Mouse (Mus musculus) testis, adult 2 months (tissue): ENCODE data around the gene Fam107b. TPM values are rescaled to one million over a fixed set of nuclear protein-coding genes. Genes with fewer than 3 reads are reported as not detected.

Experiments
- H3K27ac ChIP-seq: fragments of 200-500 bp; 2 replicates; pipeline ENCODE4 v1.5.1; 2012; ENCODE audit warnings: low read depth, low read length; ENCODE audit not compliant: control insufficient read depth, insufficient read depth
- H3K27me3 ChIP-seq: fragments of 200-500 bp; 2 replicates; pipeline ENCODE4 v1.6.1; 2012; ENCODE audit warnings: mild to moderate bottlenecking, low read length, moderate library complexity; ENCODE audit not compliant: control insufficient read depth, insufficient read depth
- H3K36me3 ChIP-seq: fragments of 200-500 bp; 2 replicates; pipeline ENCODE4 v1.6.1; 2012; ENCODE audit warnings: mild to moderate bottlenecking, low read length; ENCODE audit not compliant: control insufficient read depth, insufficient read depth
- H3K4me1 ChIP-seq: fragments of 200-500 bp; 2 replicates; pipeline ENCODE4 v1.6.1; 2012; ENCODE audit warnings: low read length; ENCODE audit not compliant: control insufficient read depth, insufficient read depth
- H3K4me3 ChIP-seq: fragments of 200-500 bp; 2 replicates; pipeline ENCODE4 v1.5.1; 2012; ENCODE audit warnings: low read depth, mild to moderate bottlenecking, low read length, moderate library complexity, mixed read lengths; ENCODE audit not compliant: control insufficient read depth
- CTCF ChIP-seq: fragments of 200-500 bp; IDR thresholded peaks from 2 replicates; pipeline ENCODE4 v1.5.1; 2012; ENCODE audit warnings: low read depth, mild to moderate bottlenecking, inconsistent platforms, low read length, moderate library complexity; ENCODE audit not compliant: control insufficient read depth, insufficient read depth, insufficient replicate concordance
- POLR2A ChIP-seq: fragments of 200-500 bp; IDR thresholded peaks from 2 replicates; pipeline ENCODE4 v1.6.1; 2012; ENCODE audit warnings: low read depth, mild to moderate bottlenecking, inconsistent platforms, low read length, moderate library complexity; ENCODE audit not compliant: control insufficient read depth
- polyA plus RNA-seq: library from polyadenylated mRNA; depleted of rRNA; stranded (reverse); fragments of >200 nt; gene quantifications from 2 replicates; pipeline ENCODE4 v1.2.3, GENCODE M21; 2012

The Fam107b gene
- polyA plus RNA-seq, 1 experiment: 75.0 TPM

GRCm38 (mm10) chr2:3633137-3633536 lies 62.8 kb downstream of the Fam107b start:
- no peaks in the 10 kb centered on the region for H3K36me3 ChIP-seq
- no peaks in the 10 kb centered on the region for H3K27me3 ChIP-seq
- no peak for TF ChIP-seq POLR2A
- no peak for TF ChIP-seq CTCF
- no peak overlapping the region for H3K4me3 ChIP-seq
- no peaks in the 10 kb centered on the region for H3K4me1 ChIP-seq
- H3K27ac ChIP-seq: no peak overlapping the region

GRCm38 (mm10) chr2:3636771-3637170 lies 66.5 kb downstream of the Fam107b start:
- Histone ChIP-seq H3K27me3 (no peaks in the 10 kb centered on the region), H3K36me3 (no peaks in the 10 kb centered on the region), H3K27ac (no peak overlapping the region), H3K4me1 (no peaks in the 10 kb centered on the region), H3K4me3 (no peak overlapping the region)
- no peak for TF ChIP-seq CTCF
- TF ChIP-seq POLR2A: no peak

- no peaks in the 10 kb centered on the region for H3K4me1 ChIP-seq
- H3K27me3 ChIP-seq: no peaks in the 10 kb centered on the region
- TF ChIP-seq CTCF (no peak), POLR2A (no peak)
- no peaks in the 10 kb centered on the region for H3K36me3 ChIP-seq
- no peak overlapping the region for H3K27ac ChIP-seq
- H3K4me3 ChIP-seq: no peak overlapping the region
Observed at GRCm38 (mm10) chr2:3641001-3641770, 70.9 kb downstream of the Fam107b start.

GRCm38 (mm10) chr2:3642949-3643348 lies 72.7 kb downstream of the Fam107b start:
- Histone ChIP-seq H3K36me3 (no peaks in the 10 kb centered on the region), H3K27ac (no peak overlapping the region), H3K27me3 (no peaks in the 10 kb centered on the region), H3K4me1 (no peaks in the 10 kb centered on the region), H3K4me3 (no peak overlapping the region)
- TF ChIP-seq CTCF: no peak
- no peak for TF ChIP-seq POLR2A

GRCm38 (mm10) chr2:3645741-3646140 lies 75.5 kb downstream of the Fam107b start:
- Histone ChIP-seq H3K4me3 (no peak overlapping the region), H3K27ac (no peak overlapping the region), H3K4me1 (no peaks in the 10 kb centered on the region), H3K27me3 (no peaks in the 10 kb centered on the region), H3K36me3 (no peaks in the 10 kb centered on the region)
- TF ChIP-seq CTCF (no peak), POLR2A (no peak)

GRCm38 (mm10) chr2:3649171-3649570 lies 78.9 kb downstream of the Fam107b start:
- no peak overlapping the region for H3K27ac ChIP-seq
- H3K27me3 ChIP-seq: no peaks in the 10 kb centered on the region
- no peaks in the 10 kb centered on the region for H3K36me3 ChIP-seq
- H3K4me3 ChIP-seq: no peak overlapping the region
- H3K4me1 ChIP-seq: no peaks in the 10 kb centered on the region
- TF ChIP-seq POLR2A (no peak), CTCF (no peak)

GRCm38 (mm10) chr2:3654606-3655005 lies 84.3 kb downstream of the Fam107b start:
- no peaks in the 10 kb centered on the region for H3K27me3 ChIP-seq
- H3K4me1 ChIP-seq: no peaks in the 10 kb centered on the region
- no peaks in the 10 kb centered on the region for H3K36me3 ChIP-seq
- H3K27ac ChIP-seq: no peak overlapping the region
- TF ChIP-seq CTCF: no peak
- no peak for TF ChIP-seq POLR2A
- H3K4me3 ChIP-seq: no peak overlapping the region
